Mouse (Mus musculus) cerebellum, postnatal 25 days (tissue): ENCODE results near the gene Angptl8.
"Not testable (repeated sequence)": the region's sequence is repeated elsewhere in the genome, so short reads cannot be mapped to it uniquely, and the experiment has no call there.

Source experiments
- DNase-seq, 2 experiments: peaks; one replicate each; pipeline ENCODE4 v3.0.0; 2021; ENCODE audit warnings: mixed read lengths in 2 of 2

Angptl8 gene

DNA sequence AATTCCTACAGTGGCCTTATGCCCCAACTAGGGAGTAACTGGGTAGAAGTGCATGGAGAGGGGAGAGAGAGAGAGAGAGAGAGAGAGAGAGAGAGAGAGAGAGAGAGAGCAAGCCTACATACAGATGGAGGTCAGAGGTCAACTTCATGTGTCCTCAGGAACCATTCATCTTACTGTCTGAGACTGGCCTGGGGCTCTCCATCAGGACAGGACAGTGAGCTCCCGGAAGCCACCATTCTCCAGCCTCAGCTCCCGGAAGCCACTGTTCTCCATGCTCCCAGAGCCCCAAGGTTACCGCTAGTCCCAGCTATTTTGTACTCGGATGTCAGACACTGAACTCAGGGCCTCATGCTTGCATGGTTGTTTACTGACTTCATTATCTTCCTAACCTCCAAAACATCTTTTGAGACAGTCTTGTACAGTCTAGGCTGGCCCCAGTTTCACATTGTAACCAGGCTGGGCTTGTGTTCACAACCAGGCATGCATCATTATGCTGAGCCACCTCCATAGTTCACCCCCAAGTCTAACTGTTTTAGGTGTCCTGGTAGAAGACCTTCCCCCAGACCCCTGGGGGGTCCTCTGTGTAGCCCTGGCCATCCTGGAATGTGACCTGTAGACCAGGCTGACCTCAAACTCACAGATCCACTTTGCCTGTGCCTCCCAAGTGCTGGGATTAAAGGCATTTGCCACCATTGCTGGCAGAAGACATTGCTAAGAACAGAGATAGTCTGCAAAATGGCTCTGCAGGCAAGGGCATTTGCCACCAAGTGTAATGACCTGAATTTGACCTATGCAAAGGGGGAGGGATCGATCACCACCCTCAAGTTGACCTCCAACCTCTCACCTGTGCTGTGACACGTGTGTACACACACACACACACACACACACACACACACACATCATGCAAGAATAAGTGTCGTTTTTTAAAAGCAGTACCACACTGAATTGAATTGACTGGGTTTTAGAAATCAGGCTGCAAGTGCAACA lies 14.7 kb downstream of the Angptl8 start:
- no peak for DNase-seq

DNA sequence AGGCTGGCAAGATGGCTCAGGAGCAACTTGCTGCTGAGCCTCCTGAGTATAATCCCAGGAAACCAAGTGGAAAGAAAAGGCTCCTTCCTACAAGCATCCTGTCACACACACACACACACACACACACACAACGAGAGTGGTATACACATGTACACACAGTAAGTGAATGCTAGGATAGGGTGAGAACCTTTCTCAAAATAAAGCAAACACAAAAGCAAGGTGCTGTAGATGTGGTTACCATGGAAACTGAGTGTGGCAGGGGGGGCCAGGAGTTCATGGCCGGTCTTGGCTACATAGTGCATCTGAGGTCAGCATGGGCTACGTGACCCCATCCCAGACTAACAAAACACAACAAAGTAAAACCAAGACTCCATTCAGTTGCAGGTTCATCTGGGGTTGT lies 15.8 kb downstream of the Angptl8 start:
- DNase-seq = no peak

DNA sequence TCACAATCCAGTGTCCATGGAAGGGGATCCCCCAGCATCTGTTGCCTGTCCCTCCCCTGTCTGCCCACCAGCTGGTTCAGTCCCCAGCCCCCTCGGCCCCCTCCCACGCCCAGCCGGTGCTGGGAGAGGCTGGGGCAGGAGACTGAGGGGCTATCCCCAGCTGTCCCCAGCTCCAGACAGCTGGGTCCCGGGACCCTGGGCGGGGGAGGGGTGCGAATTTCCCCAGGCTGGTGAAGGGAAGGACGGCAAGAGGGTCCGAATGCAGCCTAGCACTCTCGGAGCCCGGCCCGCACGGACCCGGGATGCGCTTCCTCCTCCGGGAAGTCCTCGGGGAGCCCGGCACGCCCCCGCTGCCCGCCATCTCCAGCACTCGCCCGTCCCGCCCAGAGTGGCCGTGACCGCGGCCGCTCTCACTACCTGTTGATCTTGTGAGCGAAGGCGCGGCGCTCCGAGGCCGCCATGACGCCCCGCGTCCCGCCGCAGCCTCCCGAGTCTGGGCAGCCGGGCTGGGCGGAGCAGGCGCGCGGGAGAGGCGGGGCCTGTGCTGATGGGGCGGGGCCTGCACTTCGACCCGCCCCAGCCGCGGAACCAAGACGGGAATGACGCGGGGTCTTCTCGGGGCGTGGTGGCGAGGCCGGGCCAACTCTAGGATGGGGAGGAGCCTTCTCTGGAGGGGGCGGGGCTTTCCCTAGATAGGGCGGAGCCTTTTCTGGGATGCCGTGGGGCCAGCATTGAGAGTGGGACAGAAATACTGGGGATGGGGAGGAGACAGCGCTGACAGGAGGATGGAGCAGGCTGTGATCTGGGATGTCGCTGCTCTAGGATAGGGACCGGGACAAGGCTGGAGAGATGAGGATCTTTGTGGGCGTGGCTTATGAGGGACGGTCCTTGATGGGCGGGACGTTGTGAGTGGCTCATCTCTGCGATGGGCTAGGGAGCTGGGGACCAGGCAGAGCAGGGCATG lies 17.1 kb downstream of the Angptl8 start, which contains the start of gene Dock6:
Gene Dock6, minus strand, starts transcription at position 508 of the 964 bp plus-strand sequence.
- DNase-seq = peak; percentile 52 to 71

DNA sequence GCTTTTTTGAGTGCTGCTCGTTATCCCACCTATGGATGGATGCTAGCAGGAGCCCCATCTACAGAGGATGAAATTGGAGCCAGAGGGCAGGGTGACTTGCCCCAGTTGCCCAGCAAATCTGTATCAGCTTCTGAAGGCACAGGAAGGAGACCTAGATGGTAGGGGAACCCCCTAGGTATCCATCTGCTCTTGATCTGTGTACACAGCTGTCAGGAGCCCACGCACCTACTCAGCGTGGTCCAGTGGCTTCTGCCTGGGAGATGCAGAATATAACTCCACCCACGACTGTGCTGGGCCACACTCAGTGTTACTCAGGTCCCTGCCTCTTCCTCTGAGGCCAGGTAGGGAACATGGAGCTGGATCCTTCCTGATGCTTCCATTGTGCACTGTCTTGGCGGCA lies 18.7 kb downstream of the Angptl8 start:
- DNase-seq = no peak

DNA sequence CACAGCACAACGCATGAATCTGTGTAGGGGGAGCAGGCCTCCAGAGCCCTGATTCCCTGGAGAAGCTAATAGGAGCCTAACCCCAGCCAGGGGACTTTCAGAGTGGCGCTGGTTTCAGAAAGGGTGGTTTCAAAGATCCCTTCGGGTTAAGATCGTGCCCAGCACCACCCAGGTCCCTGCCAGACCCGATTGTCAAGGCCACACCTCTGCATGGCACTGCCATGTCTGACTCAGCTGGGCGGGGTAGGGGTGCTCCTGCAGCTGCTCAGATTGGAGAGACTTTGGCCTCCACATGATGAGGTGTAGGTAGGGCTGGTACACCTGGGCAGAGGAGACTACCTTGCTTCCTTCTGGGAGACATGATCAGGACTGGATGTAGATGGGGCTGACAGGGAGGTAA lies 19.6 kb downstream of the Angptl8 start:
- DNase-seq = no peak

DNA sequence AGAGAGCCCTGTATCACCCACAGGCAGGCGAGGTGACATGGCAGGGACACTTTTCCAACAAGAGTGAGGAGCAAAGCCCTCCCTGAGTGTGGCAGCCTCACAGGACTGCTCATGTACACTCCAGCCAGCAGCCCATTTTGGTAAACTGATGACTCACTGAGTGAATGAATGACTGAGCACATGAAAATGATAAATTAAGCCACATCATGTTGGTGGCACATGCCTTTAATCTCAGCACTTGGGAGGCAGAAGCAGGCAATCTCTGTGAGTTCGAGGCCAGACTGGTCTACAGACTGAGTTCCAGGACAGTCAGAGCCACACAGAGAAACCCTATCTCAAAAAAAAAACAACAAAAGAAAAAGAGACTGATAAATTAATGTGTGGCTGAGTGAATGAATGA lies 22.2 kb downstream of the Angptl8 start:
- DNase-seq = no peak

DNA sequence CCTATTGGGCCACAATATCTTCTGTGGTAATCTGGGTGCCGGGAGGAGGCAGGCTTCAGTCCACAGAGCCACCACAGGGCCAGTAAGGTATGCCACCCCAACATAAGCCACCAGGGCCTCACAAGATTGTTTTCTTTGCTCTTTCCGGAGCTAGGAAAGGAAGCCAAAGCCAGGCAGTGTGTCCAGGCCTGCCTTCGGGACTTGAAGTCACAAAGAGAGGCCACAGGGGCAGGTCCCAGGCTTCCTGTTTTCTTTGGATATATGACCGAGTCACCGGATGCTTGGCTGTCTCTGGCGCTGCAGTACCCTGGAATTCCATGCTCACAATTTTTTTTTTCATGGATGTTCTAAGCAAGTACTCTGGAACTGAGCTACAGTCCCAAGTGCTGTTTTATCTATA lies 22.8 kb downstream of the Angptl8 start:
- DNase-seq = no peak

DNA sequence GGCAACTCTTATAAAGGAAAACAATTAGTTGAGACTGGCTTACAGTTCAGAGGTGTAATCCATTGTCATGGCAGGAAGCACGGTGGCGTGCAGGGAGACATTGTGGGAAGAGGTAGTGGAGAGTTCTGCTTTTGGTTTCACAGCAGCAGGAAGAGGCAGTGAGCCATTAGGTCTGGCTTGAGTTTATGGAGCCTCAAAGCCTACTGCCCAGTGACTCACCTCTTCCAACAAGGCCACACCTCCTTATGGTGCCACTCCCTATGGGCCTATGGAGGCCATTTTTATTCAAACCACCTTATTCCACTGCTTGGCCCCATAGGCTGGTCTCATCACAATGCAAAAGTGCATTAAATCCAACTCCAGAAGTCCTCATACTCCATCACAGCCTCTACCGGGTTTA lies 24.3 kb downstream of the Angptl8 start:
- no peak for DNase-seq

DNA sequence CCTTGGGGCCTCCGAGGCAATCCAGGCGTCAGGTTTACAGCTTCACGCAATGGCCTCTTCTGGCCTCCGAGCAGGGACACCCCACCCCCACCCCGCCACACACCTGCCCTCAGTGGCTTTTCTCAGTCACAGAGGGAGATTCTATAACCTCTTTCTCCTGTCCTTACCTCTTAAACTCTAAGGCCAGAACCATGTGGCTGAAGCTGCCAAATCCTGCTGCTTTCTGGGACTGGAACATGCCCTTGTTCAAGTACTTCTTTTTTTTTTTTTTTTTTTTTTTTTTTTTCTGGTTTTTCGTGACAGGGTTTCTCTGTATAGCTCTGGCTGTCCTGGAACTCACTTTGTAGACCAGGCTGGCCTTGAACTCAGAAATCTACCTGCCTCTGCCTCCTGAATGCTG lies 25.0 kb downstream of the Angptl8 start:
- not testable (repeated sequence) for DNase-seq

DNA sequence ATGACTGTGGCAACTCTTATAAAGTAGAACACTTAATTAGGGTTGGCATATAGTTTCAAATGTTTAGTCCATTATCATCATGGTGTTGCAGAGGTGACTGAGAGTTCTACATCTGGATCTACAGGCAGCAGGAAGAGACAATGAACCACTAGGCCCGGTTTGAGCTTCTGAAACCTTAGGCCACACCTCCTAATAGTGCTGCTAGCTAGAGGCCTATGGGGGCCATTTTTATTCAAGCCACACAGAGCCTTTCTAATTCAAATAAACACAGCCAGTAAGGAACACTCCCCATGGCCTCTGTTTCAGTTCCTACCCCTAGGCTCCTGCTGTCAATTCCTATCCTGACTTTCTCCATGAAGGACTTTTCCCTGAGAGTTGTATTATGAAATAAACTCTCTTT lies 26.9 kb downstream of the Angptl8 start:
- DNase-seq = no peak

DNA sequence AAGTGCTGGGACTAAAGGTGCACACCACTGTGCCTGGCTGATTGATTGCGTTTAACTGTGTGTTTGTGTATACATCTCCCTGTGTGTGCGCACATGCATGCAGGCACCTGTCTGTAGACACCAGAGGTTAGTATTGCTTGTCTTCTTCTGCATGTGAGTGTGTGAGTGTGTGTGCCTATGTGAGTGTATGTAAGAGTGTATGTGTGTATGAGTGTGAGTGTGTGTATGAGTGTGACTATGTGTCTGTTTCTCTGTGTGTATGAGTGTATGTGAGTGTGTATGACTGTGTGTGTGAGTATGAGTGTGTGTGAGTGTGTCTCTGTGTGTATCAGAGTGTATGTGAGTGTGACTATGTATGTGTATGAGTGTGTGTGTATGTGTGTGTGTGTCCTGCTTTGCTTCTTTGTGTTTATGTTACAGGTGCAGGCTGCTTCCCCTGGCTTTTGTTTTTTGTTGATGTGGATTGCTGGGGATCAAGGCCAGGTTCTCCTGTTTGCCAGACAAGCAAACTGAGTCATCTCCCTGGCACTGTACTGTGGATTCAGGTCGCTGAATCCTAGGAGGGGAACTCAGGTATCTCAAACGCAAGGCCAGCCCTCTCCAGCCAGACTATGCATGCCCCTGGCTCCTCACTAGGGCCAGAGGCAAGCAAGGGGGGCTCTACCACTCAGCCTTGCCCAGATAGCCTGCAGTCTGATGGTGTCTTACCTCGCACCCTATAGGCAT lies 30.5 kb downstream of the Angptl8 start:
- no peak for DNase-seq

DNA sequence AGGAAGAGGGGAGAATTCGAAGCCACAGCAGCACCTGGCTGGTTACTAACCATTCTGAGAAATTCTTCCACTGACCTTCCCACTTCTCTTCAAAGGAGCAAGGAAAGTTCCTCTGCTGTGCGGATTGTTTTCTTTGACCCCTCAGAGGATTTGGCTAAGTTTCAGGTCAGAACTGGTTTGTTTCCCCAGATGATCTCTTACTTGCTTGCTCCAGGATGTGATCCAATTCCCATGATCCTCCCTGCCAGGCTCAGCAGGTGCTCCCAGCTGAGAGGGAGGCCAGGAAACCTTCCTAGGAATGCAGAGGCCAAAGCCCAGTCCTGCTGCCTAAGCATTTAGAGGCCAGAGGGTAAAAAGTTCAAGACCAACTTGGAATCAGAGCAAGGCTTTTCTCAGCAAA lies 31.3 kb downstream of the Angptl8 start:
- peak in 1 of 2 experiments; percentile 27 for DNase-seq

DNA sequence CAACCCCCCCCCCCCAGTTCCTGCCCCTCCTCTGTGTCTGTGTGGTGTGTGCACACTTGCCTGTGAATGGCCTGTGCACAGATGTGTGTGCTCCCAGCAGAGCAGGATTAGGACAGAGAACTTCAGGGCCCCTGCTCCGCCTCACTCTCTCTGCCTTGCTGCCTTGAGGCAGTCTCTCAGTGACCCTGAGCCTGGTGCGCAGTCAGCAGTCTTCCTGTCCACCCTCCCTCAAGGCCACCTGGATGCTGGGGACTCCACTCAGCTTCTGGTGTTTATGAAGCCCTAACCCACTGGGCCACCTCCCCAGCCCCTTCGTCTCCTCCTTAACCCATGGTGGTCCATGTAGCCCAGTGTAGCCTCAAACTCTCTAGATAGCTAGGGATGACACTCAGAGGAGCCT lies 32.4 kb downstream of the Angptl8 start:
- no peak for DNase-seq

DNA sequence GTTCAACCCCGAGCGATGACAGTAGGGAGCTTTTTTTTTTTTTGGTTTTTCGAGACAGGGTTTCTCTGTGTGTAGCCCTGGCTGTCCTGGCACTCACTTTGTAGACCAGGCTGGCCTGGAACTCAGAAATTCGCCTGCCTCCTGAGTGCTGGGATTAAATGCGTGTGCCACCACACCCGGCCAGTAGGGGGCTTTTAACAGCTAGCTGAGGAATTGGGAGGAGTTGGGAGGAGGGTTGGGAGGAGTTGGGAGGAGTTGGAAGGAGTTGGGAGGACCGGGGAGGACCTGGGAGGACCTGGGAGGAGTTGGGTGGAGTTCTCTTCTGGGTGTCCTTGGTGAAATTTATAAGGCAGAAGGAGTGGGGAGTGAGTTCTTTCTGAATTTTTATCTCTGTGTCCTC lies 34.0 kb downstream of the Angptl8 start:
- DNase-seq = peak; percentile 47 to 74

DNA sequence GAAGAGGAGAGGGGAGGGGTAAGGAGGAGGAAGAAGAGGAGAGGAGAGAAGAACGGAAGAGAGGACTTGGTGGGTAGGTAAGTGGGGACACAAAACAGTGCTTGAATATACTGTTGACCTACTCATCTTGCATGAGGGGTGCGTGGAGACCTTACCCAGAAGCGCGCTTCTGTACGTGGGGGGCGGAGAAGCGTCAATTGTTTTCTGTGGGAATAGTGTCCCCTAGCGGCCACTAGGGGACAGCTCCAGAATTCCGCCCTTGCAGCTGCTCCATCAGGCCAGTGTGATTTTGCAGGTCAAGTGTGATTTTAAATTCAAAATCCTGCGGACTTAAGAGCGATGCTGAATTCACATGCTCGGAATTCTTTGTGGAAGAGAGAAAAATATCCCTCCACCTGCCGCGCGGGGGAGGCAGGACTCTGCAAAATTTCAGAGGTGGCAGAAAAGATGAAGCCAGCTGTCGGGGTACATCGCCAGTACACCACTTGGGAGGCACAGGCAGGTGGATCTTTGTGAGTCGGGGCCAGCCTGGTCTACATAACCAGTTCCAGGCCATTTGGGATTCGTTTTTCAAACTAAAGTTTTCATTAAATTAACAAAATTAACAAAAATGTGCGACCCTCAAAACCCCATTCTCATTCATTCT lies 35.7 kb downstream of the Angptl8 start:
- peak; percentile 64 to 74 for DNase-seq

DNA sequence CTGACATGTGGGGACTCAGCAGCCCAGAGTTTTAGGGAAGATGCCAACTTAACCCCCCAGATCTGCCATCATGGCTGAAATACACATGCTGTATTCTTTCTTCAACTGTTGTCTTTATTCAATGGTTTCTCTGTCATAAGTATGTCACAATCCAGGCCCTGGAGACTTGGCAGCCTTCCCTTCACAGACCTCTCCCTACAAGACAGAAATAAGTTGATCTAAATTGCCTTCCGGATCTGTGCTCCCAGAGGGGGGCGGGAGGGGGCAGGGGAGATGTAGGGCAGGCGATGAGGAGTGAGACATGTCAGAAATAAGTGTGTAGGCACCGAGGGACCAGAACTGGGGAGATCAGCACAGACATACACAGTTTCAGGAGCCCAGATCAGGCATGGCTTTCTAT lies 36.9 kb downstream of the Angptl8 start:
- DNase-seq = peak in 1 of 2 experiments; percentile 41

DNA sequence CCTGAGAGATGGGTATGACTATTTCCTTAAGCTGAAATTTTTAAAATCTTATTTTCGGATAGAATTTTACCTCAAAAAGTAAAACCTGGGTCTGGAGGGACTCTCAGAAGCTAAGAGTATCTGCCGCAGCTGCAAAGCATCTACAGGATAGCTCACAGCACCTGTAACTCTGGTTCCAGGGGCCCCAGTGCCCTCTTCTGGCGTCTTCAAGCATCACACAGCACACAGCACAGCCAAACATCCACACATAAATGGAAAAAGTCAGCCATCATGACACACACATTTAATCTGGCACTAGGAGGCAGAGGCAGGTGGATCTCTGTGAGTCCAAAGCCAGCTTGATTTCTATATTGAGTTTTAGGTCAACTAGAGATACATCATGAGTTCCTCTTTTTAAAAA lies 41.3 kb downstream of the Angptl8 start:
- DNase-seq = no peak
